Comparison of ENCODE assay signal across 8 mouse cellular contexts in the genomic region with DNA sequence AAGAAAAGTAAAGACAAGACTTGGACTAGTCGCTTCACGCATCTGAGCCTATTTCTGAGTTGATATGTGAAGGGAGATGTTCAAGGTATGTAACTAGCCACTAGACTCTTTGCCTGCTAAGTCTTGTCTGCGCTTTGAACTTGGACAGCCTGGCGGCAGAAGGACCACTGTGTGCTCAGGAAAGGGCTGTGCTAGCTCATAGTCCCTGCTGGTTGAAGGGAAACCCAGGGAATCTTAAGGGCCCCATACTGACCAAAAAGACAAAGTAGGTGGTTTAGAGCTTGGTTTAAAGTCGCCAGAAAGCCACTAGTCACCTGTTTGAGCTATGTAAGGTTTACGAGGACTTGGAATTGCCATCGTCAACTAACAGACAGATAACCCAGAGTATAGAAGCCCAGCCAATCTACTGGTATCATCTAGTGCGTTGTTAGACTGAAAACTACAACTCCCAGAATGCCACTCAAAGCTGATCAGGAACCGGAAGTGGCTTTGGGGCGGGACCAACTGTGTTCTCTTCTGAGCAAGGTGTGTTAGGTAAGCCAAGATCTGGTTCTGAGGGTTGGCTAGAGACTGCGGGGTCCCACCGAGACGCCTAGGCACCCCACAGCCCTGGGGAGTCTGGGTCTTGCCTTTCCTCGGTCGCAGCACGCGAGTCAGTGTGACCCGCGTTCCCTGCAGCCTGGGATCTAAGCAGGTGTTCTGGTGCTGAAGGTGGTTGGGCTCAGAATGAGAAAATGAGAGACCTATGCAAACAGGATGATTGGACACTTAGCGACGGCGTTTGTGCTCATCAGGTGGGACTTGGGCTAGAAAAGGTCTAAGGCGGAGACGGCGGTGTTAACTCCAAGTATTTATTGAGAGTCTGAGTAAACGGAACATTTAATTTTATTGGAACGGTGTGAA. TPM values are rescaled to one million over a fixed set of nuclear protein-coding genes. Genes with fewer than 3 reads are reported as not detected.
DNase-seq lines count a peak whose midpoint lies in the region; ATAC-seq and TF ChIP-seq lines count a peak whose summit lies in the region.

A gene (plus strand): TSS at position 466 of the 903 bp plus-strand sequence.

- no peak for TF ChIP-seq CTCF in spleen, adult 2 months (IDR thresholded peaks at IDR 0.05; ENCODE audit: extremely low read depth, insufficient read depth, insufficient read length, insufficient replicate concordance)

- H3K27ac ChIP-seq in midbrain, embryonic 11.5 days (ENCODE audit: low read depth, low read length): no peak within 1 kb of the TSS
- no peak within 1 kb of the TSS for H3K27ac ChIP-seq in spleen, adult 2 months (ENCODE audit: insufficient read depth, low read length)

- peaks cover 3% of the 10 kb centered on the region; the same call in 1 of the 2 replicates for H3K4me1 ChIP-seq in midbrain, embryonic 11.5 days (ENCODE audit: control insufficient read depth, insufficient read depth, low read length)
- peaks cover 3% of the 10 kb centered on the region; the same call in 1 of the 2 replicates for H3K4me1 ChIP-seq in spleen, adult 2 months (ENCODE audit: control insufficient read depth, insufficient read depth, insufficient read length)

- WGBS in midbrain, embryonic 11.5 days: 23% methylated on average over 27 of the region's 27 CpGs
- 17% methylated on average over 27 of the region's 27 CpGs for WGBS in spleen, adult 2 months

- H3K9me3 ChIP-seq in midbrain, embryonic 11.5 days (ENCODE audit: control insufficient read depth, low read length): no peaks in the 10 kb centered on the region

- H3K4me2 ChIP-seq in midbrain, embryonic 11.5 days: peak within 1 kb of the TSS; percentile 80

- no peak for TF ChIP-seq POLR2A in spleen, adult 2 months (IDR thresholded peaks at IDR 0.05; ENCODE audit: low read depth, low read length)

- peak within 1 kb of the TSS; percentile 58 for H3K4me3 ChIP-seq in midbrain, embryonic 11.5 days (ENCODE audit: low read depth, low read length)
- peak within 1 kb of the TSS; percentile 82 for H3K4me3 ChIP-seq in spleen, adult 2 months (ENCODE audit: extremely low read depth, insufficient read depth, insufficient read length)

- no peaks in the 10 kb centered on the region for H3K36me3 ChIP-seq in midbrain, embryonic 11.5 days (ENCODE audit: control insufficient read depth, insufficient read depth, low read length)
- H3K36me3 ChIP-seq in spleen, adult 2 months (ENCODE audit: control insufficient read depth, insufficient read depth, low read length): peaks cover 4% of the 10 kb centered on the region; the same call in 1 of the 2 replicates

- intact Hi-C loops in left cerebral cortex, postnatal 4 days (cut with DNase I): no loop called here

- peak within 1 kb of the TSS; percentile 66 for H3K9ac ChIP-seq in midbrain, embryonic 11.5 days (ENCODE audit: low read length)

- ATAC-seq in midbrain, embryonic 11.5 days (ENCODE audit: low FRiP score): peak; percentile 88

- no peaks in the 10 kb centered on the region for H3K27me3 ChIP-seq in midbrain, embryonic 11.5 days (ENCODE audit: control insufficient read depth, insufficient read depth, low read length)
- H3K27me3 ChIP-seq in spleen, adult 2 months (ENCODE audit: control insufficient read depth, insufficient read depth, low read length): no peaks in the 10 kb centered on the region

- peak; percentile 55 for DNase-seq in ovary, postnatal 36 days (ENCODE audit: low spot score)
- DNase-seq in ovary, postnatal 10 days (ENCODE audit: low spot score): no peak
- peak; percentile 87 for DNase-seq in embryo, embryonic 11 days
- DNase-seq in gastrocnemius, postnatal 25 days: peak; percentile 61
- peak; percentile 75 for DNase-seq in kidney, adult 11 months
- DNase-seq in left cerebral cortex, postnatal 4 days: peak; percentile 72
- peak; percentile 98 for DNase-seq in midbrain, embryonic 11.5 days (ENCODE audit: low spot score, missing footprints)
- DNase-seq in spleen, adult 2 months (ENCODE audit: low read depth in 1 of 2, low spot score in 2 of 2): peak; percentile 60 to 73

RNA-seq across cellular contexts. Expression of the gene that starts here (rescaled TPM):
- 1 to 10 TPM; 4.9 to 5.3 TPM for total RNA-seq in gastrocnemius, postnatal 25 days (2021)
- total RNA-seq in left cerebral cortex, postnatal 4 days (2021): 10 to 100 TPM; 16.8 to 23.2 TPM
- polyA plus RNA-seq in midbrain, embryonic 11.5 days (2014; fragmentation: Nextera tagmentation; extraction: Ambion mirVana): 20.5 and 25.4 TPM in 2 replicates
- polyA plus RNA-seq in spleen, adult 2 months (2012; rRNA removed): 1.1 and 1.4 TPM in 2 replicates
